Mouse (Mus musculus) c-Kit-positive CD71-positive TER-119-negative erythroid progenitor cells, embryonic 14.5 days (primary cell): ENCODE measurements around the gene Tspan9.

ENCODE experiments used
- DNase-seq: peaks from one replicate; pipeline ENCODE4 v3.0.0-alpha.2; 2013; ENCODE audit warnings: low read depth

Gene Tspan9

GRCm38 (mm10) chr6:127920652-127921051, 222.7 kb downstream of the Tspan9 start:
- peak; percentile 17 for DNase-seq

- DNase-seq = no peak
These were observed 223.9 kb downstream of the Tspan9 start for GRCm38 (mm10) chr6:127919491-127919890.

GRCm38 (mm10) chr6:127917712-127918111, 225.7 kb downstream of the Tspan9 start:
- DNase-seq = no peak

GRCm38 (mm10) chr6:127916993-127917392, 226.4 kb downstream of the Tspan9 start:
- no peak for DNase-seq

- DNase-seq = no peak
These were observed 230.5 kb downstream of the Tspan9 start for GRCm38 (mm10) chr6:127912938-127913337.

GRCm38 (mm10) chr6:127911687-127912086, 231.7 kb downstream of the Tspan9 start:
- no peak for DNase-seq
